Mouse (Mus musculus): ENCODE data around the gene Plekhb2.

Gene Plekhb2

GRCm38 (mm10) chr1:34868391-34868790 lies 18.6 kb downstream of the Plekhb2 start:
- DNase-seq = no peak

GRCm38 (mm10) chr1:34869231-34869630 lies 19.5 kb downstream of the Plekhb2 start:
- no peak for DNase-seq

- no peak for DNase-seq
These were observed 21.4 kb downstream of the Plekhb2 start for GRCm38 (mm10) chr1:34871170-34871569.

GRCm38 (mm10) chr1:34873551-34873950 lies 23.8 kb downstream of the Plekhb2 start:
- no peak for DNase-seq

GRCm38 (mm10) chr1:34879611-34880010 lies 29.8 kb downstream of the Plekhb2 start:
- no peak for DNase-seq

GRCm38 (mm10) chr1:34883776-34884175 lies 34.0 kb downstream of the Plekhb2 start:
- no peak for DNase-seq

GRCm38 (mm10) chr1:34891559-34892289 lies 41.9 kb downstream of the Plekhb2 start:
- peak; percentile 43 for DNase-seq

- DNase-seq = no peak
These were observed 42.7 kb downstream of the Plekhb2 start for GRCm38 (mm10) chr1:34892466-34892865.

- no peak for DNase-seq
These were observed 43.6 kb downstream of the Plekhb2 start for GRCm38 (mm10) chr1:34893331-34893730.

GRCm38 (mm10) chr1:34893831-34894230 lies 44.1 kb downstream of the Plekhb2 start:
- DNase-seq = peak; percentile 14

GRCm38 (mm10) chr1:34896102-34896501 lies 46.3 kb downstream of the Plekhb2 start:
- DNase-seq = no peak

GRCm38 (mm10) chr1:34896898-34897297 lies 47.1 kb downstream of the Plekhb2 start:
- DNase-seq = peak; percentile 38

- DNase-seq = no peak
These were observed 78.9 kb downstream of the Plekhb2 start for GRCm38 (mm10) chr1:34928656-34929055.
